Mouse (Mus musculus): ENCODE results near the gene Pabpc1l. TPM values are rescaled to one million over a fixed set of nuclear protein-coding genes. Genes with fewer than 3 reads are reported as not detected.

Pabpc1l gene
- polyA plus RNA-seq, 1 experiment from 2014 or later = 2.8 TPM

- H3K9me3 ChIP-seq (ENCODE audit: control insufficient read depth, low read length) = no peaks in the 10 kb centered on the region
- no peak overlapping the region for H3K4me3 ChIP-seq (ENCODE audit: low read depth, low read length)
- no peak for ATAC-seq (ENCODE audit: insufficient number of reproducible peaks, low FRiP score, low TSS enrichment, low read depth)
- no peak overlapping the region; the same call in 1 of the 2 replicates for H3K27ac ChIP-seq (replicated peaks; ENCODE audit: low read depth, low read length)
- WGBS = 57% methylated on average over 2 of the region's 2 CpGs
- H3K4me2 ChIP-seq (ENCODE audit: low read depth, severe bottlenecking) = no peak overlapping the region
- H3K27me3 ChIP-seq (ENCODE audit: control insufficient read depth, insufficient read depth, low read length) = no peaks in the 10 kb centered on the region
- H3K36me3 ChIP-seq (ENCODE audit: control insufficient read depth, insufficient read depth, low read length) = no peaks in the 10 kb centered on the region
- peaks cover 17% of the 10 kb centered on the region; the same call in 1 of the 2 replicates for H3K4me1 ChIP-seq (ENCODE audit: control insufficient read depth, insufficient read depth, low read length)
- DNase-seq (ENCODE audit: low spot score) = peak; percentile 41
- H3K9ac ChIP-seq (ENCODE audit: low read length) = no peak overlapping the region
Observed at GRCm38 (mm10) chr2:164072109-164072508, 46.9 kb downstream of the Pabpc1l start.

GRCm38 (mm10) chr2:164073120-164073519, 47.9 kb downstream of the Pabpc1l start:
- WGBS = 80% methylated on average over 7 of the region's 7 CpGs
- no peak for DNase-seq (ENCODE audit: low spot score)
- no peak for ATAC-seq (ENCODE audit: insufficient number of reproducible peaks, low FRiP score, low TSS enrichment, low read depth)
- Histone ChIP-seq H3K9me3 (ENCODE audit: control insufficient read depth, low read length) (no peaks in the 10 kb centered on the region), H3K4me1 (ENCODE audit: control insufficient read depth, insufficient read depth, low read length) (peaks cover 17% of the 10 kb centered on the region; the same call in 1 of the 2 replicates), H3K4me3 (ENCODE audit: low read depth, low read length) (no peak overlapping the region), H3K27me3 (ENCODE audit: control insufficient read depth, insufficient read depth, low read length) (no peaks in the 10 kb centered on the region), H3K36me3 (ENCODE audit: control insufficient read depth, insufficient read depth, low read length) (no peaks in the 10 kb centered on the region), H3K9ac (ENCODE audit: low read length) (no peak overlapping the region), H3K27ac (replicated peaks; ENCODE audit: low read depth, low read length) (no peak overlapping the region), H3K4me2 (ENCODE audit: low read depth, severe bottlenecking) (no peak overlapping the region)

GRCm38 (mm10) chr2:164073918-164074578, 48.8 kb downstream of the Pabpc1l start:
- no peak overlapping the region for H3K27ac ChIP-seq (replicated peaks; ENCODE audit: low read depth, low read length)
- peaks cover 13% of the 10 kb centered on the region; the same call in 1 of the 2 replicates for H3K4me1 ChIP-seq (ENCODE audit: control insufficient read depth, insufficient read depth, low read length)
- peak overlapping the region; percentile 81 for H3K4me2 ChIP-seq (ENCODE audit: low read depth, severe bottlenecking)
- peak overlapping the region; percentile 56 for H3K9ac ChIP-seq (ENCODE audit: low read length)
- H3K9me3 ChIP-seq (ENCODE audit: control insufficient read depth, low read length) = no peaks in the 10 kb centered on the region
- no peaks in the 10 kb centered on the region for H3K36me3 ChIP-seq (ENCODE audit: control insufficient read depth, insufficient read depth, low read length)
- DNase-seq (ENCODE audit: low spot score) (peak; percentile 99), ATAC-seq (ENCODE audit: insufficient number of reproducible peaks, low FRiP score, low TSS enrichment, low read depth) (peak; percentile 85)
- H3K4me3 ChIP-seq (ENCODE audit: low read depth, low read length) = peak overlapping the region; percentile 82
- under 1% methylated on average over 48 of the region's 48 CpGs for WGBS
- no peaks in the 10 kb centered on the region for H3K27me3 ChIP-seq (ENCODE audit: control insufficient read depth, insufficient read depth, low read length)

- Histone ChIP-seq H3K4me3 (ENCODE audit: low read depth, low read length) (peak overlapping the region; percentile 82; the same call in 1 of the 2 replicates), H3K27ac (replicated peaks; ENCODE audit: low read depth, low read length) (no peak overlapping the region), H3K4me1 (ENCODE audit: control insufficient read depth, insufficient read depth, low read length) (peaks cover 9% of the 10 kb centered on the region; the same call in 1 of the 2 replicates), H3K27me3 (ENCODE audit: control insufficient read depth, insufficient read depth, low read length) (no peaks in the 10 kb centered on the region), H3K4me2 (ENCODE audit: low read depth, severe bottlenecking) (peak overlapping the region; percentile 81), H3K9me3 (ENCODE audit: control insufficient read depth, low read length) (no peaks in the 10 kb centered on the region), H3K36me3 (ENCODE audit: control insufficient read depth, insufficient read depth, low read length) (no peaks in the 10 kb centered on the region), H3K9ac (ENCODE audit: low read length) (no peak overlapping the region)
- WGBS = 55% methylated on average over 5 of the region's 5 CpGs
- DNase-seq (ENCODE audit: low spot score) = no peak
- ATAC-seq (ENCODE audit: insufficient number of reproducible peaks, low FRiP score, low TSS enrichment, low read depth) = no peak
Observed at GRCm38 (mm10) chr2:164075088-164075487, 49.8 kb downstream of the Pabpc1l start.

- 92% methylated on average over 8 of the region's 8 CpGs for WGBS
Observed at GRCm38 (mm10) chr2:164076874-164077425, 51.7 kb downstream of the Pabpc1l start.

GRCm38 (mm10) chr2:164077875-164078274, 52.6 kb downstream of the Pabpc1l start:
- ATAC-seq (ENCODE audit: insufficient number of reproducible peaks, low FRiP score, low TSS enrichment, low read depth) = no peak
- Histone ChIP-seq H3K9ac (ENCODE audit: low read length) (no peak overlapping the region), H3K4me2 (ENCODE audit: low read depth, severe bottlenecking) (no peak overlapping the region), H3K4me3 (ENCODE audit: low read depth, low read length) (no peak overlapping the region), H3K27me3 (ENCODE audit: control insufficient read depth, insufficient read depth, low read length) (no peaks in the 10 kb centered on the region), H3K4me1 (ENCODE audit: control insufficient read depth, insufficient read depth, low read length) (peaks cover 9% of the 10 kb centered on the region; the same call in 1 of the 2 replicates), H3K9me3 (ENCODE audit: control insufficient read depth, low read length) (no peaks in the 10 kb centered on the region), H3K36me3 (ENCODE audit: control insufficient read depth, insufficient read depth, low read length) (peaks cover 2% of the 10 kb centered on the region; the same call in 1 of the 2 replicates), H3K27ac (replicated peaks; ENCODE audit: low read depth, low read length) (no peak overlapping the region)
- no peak for DNase-seq (ENCODE audit: low spot score)
- WGBS = 88% methylated on average over 5 of the region's 5 CpGs

More at GRCm38 (mm10) chr2:164076874-164077425, 51.7 kb downstream of the Pabpc1l start:
- DNase-seq (ENCODE audit: low spot score) = no peak
- Histone ChIP-seq H3K4me2 (ENCODE audit: low read depth, severe bottlenecking) (no peak overlapping the region), H3K27me3 (ENCODE audit: control insufficient read depth, insufficient read depth, low read length) (no peaks in the 10 kb centered on the region), H3K4me1 (ENCODE audit: control insufficient read depth, insufficient read depth, low read length) (peaks cover 9% of the 10 kb centered on the region; the same call in 1 of the 2 replicates), H3K9me3 (ENCODE audit: control insufficient read depth, low read length) (no peaks in the 10 kb centered on the region), H3K4me3 (ENCODE audit: low read depth, low read length) (no peak overlapping the region), H3K9ac (ENCODE audit: low read length) (no peak overlapping the region), H3K27ac (replicated peaks; ENCODE audit: low read depth, low read length) (no peak overlapping the region), H3K36me3 (ENCODE audit: control insufficient read depth, insufficient read depth, low read length) (peaks cover 2% of the 10 kb centered on the region; the same call in 1 of the 2 replicates)
- no peak for ATAC-seq (ENCODE audit: insufficient number of reproducible peaks, low FRiP score, low TSS enrichment, low read depth)

DNA sequence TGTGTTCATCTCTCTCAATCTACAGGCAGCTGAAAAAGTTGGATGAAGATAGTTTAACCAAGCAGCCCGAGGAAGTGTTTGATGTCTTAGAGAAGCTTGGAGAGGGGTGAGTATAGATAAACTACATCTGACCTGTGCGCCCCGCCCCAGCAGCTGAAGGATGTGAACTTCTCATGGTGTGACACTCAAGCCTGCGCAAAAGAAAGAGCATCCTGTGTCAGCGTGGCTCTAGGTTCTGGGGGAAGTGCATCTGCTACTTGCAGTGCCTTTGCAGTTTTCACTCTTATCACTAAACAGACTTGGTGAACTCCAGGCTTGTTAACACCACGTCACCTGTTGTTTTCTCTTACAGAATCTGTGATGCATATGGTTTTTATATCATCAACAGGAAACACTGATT, 54.2 kb downstream of the Pabpc1l start:
- DNase-seq (ENCODE audit: low spot score) (no peak), ATAC-seq (ENCODE audit: insufficient number of reproducible peaks, low FRiP score, low TSS enrichment, low read depth) (no peak)
- no peak overlapping the region for H3K4me3 ChIP-seq (ENCODE audit: low read depth, low read length)
- H3K27ac ChIP-seq (replicated peaks; ENCODE audit: low read depth, low read length) = no peak overlapping the region
- H3K9ac ChIP-seq (ENCODE audit: low read length) = no peak overlapping the region
- H3K36me3 ChIP-seq (ENCODE audit: control insufficient read depth, insufficient read depth, low read length) = peaks cover 2% of the 10 kb centered on the region; the same call in 1 of the 2 replicates
- 93% methylated on average over 6 of the region's 6 CpGs for WGBS
- H3K4me1 ChIP-seq (ENCODE audit: control insufficient read depth, insufficient read depth, low read length) = peaks cover 8% of the 10 kb centered on the region; the same call in 1 of the 2 replicates
- no peak overlapping the region for H3K4me2 ChIP-seq (ENCODE audit: low read depth, severe bottlenecking)
- H3K27me3 ChIP-seq (ENCODE audit: control insufficient read depth, insufficient read depth, low read length) = no peaks in the 10 kb centered on the region
- no peaks in the 10 kb centered on the region for H3K9me3 ChIP-seq (ENCODE audit: control insufficient read depth, low read length)

DNA sequence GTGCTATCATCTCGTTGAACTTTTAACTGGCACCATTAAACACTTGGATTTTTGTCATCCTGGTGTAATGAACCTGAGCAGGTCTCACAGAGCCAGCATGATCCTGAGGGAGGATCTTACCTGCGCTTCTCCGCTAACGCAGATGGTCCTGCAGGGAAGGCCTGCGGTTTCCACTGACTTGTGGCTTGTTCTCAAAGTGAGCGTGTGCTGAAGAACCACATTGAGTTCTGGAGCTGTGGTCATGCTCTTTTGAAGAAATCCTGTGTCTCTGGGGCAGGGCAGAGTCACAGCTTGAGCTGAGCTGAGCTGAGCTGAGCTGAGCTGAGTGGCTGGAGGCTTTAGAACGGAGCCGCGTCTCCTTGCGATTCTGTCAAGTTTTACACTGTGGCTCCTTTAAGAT, 56.3 kb downstream of the Pabpc1l start:
- H3K4me2 ChIP-seq (ENCODE audit: low read depth, severe bottlenecking) = no peak overlapping the region
- H3K9me3 ChIP-seq (ENCODE audit: control insufficient read depth, low read length) = no peaks in the 10 kb centered on the region
- WGBS = 96% methylated on average over 10 of the region's 10 CpGs
- ATAC-seq (ENCODE audit: insufficient number of reproducible peaks, low FRiP score, low TSS enrichment, low read depth) (no peak), DNase-seq (ENCODE audit: low spot score) (no peak)
- no peaks in the 10 kb centered on the region for H3K4me1 ChIP-seq (ENCODE audit: control insufficient read depth, insufficient read depth, low read length)
- no peak overlapping the region for H3K9ac ChIP-seq (ENCODE audit: low read length)
- H3K27ac ChIP-seq (replicated peaks; ENCODE audit: low read depth, low read length) = no peak overlapping the region
- peaks cover 2% of the 10 kb centered on the region; the same call in 1 of the 2 replicates for H3K36me3 ChIP-seq (ENCODE audit: control insufficient read depth, insufficient read depth, low read length)
- no peak overlapping the region for H3K4me3 ChIP-seq (ENCODE audit: low read depth, low read length)
- H3K27me3 ChIP-seq (ENCODE audit: control insufficient read depth, insufficient read depth, low read length) = no peaks in the 10 kb centered on the region
